Mouse (Mus musculus) hindbrain, embryonic 16.5 days (tissue): ENCODE data around the gene Nat8l. TPM values are rescaled to one million over a fixed set of nuclear protein-coding genes. Genes with fewer than 3 reads are reported as not detected.

ENCODE experiments used
- ATAC-seq: fragments of 200-750 bp; cut with Nextera tagmentation; 2 replicates; pipeline ENCODE4 v1.8.0; 2017; ENCODE audit warnings: moderate TSS enrichment, moderate library complexity
- H3K27ac ChIP-seq: fragments of 300-500 bp; sonication (generic); 2 replicates; pipeline ENCODE4 v1.5.1; 2014; ENCODE audit warnings: low read depth, mild to moderate bottlenecking, control low read depth, low read length, moderate library complexity
- H3K27me3 ChIP-seq: fragments of 300-500 bp; sonication (generic); replicated peaks from 2 replicates; pipeline ENCODE4 v1.6.1; 2014; ENCODE audit warnings: low read length; ENCODE audit not compliant: control insufficient read depth, insufficient read depth
- H3K36me3 ChIP-seq: fragments of 300-500 bp; sonication (generic); 2 replicates; pipeline ENCODE4 v1.6.1; 2014; ENCODE audit warnings: mild to moderate bottlenecking, low read length, moderate library complexity, mixed read lengths; ENCODE audit not compliant: control insufficient read depth, insufficient read depth
- H3K4me1 ChIP-seq: fragments of 300-500 bp; sonication (generic); 2 replicates; pipeline ENCODE4 v1.6.1; 2014; ENCODE audit warnings: low read depth, low read length; ENCODE audit not compliant: control insufficient read depth, insufficient read depth
- H3K4me2 ChIP-seq: fragments of 300-500 bp; sonication (generic); 2 replicates; pipeline ENCODE4 v1.6.1; 2014; ENCODE audit warnings: mild to moderate bottlenecking, low read length, control low read depth, moderate library complexity
- H3K4me3 ChIP-seq: fragments of 300-500 bp; sonication (generic); 2 replicates; pipeline ENCODE4 v1.5.1; 2014; ENCODE audit warnings: mild to moderate bottlenecking, low read length, control low read depth, moderate library complexity
- H3K9ac ChIP-seq: fragments of 300-500 bp; sonication (generic); 2 replicates; pipeline ENCODE4 v1.6.1; 2014; ENCODE audit warnings: low read depth, mild to moderate bottlenecking, control low read depth, low read length, moderate library complexity
- H3K9me3 ChIP-seq: fragments of 300-500 bp; sonication (generic); 2 replicates; pipeline ENCODE4 v1.6.1; 2014; ENCODE audit warnings: mild to moderate bottlenecking, low read length, moderate library complexity; ENCODE audit not compliant: control insufficient read depth
- WGBS: fragments of 180-500 bp; shearing (Covaris S2); extraction: QIAGEN DNeasy Blood & Tissue Kit; methylation state at CpG from one replicate; pipeline ENCODE4 v1.1.7; 2014; 5-methylcytosine and 5-hydroxymethylcytosine counted together
- polyA plus RNA-seq: library from polyadenylated mRNA; unstranded; fragments of >200 nt; fragmentation: Nextera tagmentation; extraction: Ambion mirVana; gene quantifications from 2 replicates; pipeline ENCODE4 v1.2.1, GENCODE M21; 2015

Nat8l gene
- polyA plus RNA-seq, 1 experiment from 2014 or later, result 5.1 TPM

DNA sequence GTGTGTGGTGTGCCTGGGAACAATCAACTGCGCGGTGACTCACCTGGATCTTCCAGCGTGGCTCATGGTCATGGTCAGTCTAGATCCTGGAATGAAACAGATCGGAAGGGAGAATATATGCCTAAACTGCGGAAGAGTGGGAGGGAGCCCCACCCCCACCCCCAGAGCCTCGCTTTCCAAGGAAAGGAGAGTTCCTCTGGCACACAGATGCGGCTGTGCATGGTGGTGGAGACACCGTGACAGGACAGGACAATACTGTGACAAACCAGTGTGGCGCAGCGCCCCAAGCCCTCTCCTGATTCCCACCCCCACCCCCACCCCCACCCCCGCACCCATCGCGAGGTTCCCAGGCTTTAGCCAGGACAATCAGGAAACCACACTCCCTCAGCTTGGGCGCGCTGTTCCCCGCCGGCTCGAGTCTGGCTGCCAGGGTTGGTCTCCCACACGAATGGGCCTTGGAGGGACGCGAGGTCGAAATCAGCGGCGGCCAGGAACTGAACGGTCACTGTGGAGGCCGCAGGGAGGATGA is 13.0 kb upstream of the Nat8l start:
- Histone ChIP-seq H3K4me3 (peak overlapping the region; percentile 92), H3K36me3 (peaks cover 2% of the 10 kb centered on the region; the same call in 1 of the 2 replicates), H3K27me3 (no peaks in the 10 kb centered on the region), H3K9ac (peak overlapping the region; percentile 97), H3K9me3 (no peaks in the 10 kb centered on the region), H3K4me2 (peak overlapping the region; percentile 88), H3K4me1 (peaks cover 27% of the 10 kb centered on the region), H3K27ac (peak overlapping the region; percentile 93)
- peak; percentile 61 for ATAC-seq
- 2% methylated on average over 26 of the region's 26 CpGs for WGBS

DNA sequence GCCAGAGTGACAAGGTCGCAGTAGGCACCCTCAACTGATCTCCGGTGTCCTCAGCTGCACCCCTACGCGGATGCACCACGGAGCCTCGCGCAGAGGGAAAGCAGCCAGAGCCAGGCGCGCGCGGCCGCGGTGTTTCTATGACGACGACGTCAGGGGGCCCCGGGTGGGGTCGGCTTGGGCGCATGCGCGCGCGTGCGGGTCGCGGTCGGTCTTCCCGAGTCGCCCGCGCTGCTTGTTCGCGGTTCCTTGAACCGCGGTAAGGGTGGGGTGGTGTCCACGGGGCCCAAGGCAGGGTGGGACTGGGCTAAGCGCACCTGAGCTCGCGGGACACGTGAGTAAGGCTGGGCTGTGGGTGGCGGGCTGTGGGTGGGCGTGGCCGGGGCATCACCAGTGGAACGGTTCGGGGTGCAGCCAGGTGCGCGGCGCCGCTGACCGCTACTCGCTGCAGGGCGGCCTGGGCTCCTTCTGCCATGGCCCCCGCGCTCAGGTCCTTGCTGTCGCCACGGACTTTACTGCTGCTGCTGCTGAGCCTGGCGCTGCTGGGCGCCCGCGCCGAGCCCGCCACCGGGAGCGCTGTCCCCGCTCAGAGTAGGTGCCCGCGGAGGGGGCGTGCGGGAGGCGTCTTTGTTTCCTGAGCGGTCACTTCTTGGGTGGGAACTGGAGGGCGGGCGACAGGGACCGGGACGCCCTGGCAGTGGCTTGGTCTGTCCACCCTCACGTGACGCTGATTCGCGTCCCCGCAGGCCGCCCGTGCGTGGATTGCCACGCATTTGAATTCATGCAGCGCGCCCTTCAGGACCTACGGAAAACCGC is 12.3 kb upstream of the Nat8l start, which contains the start of gene Gm1673:
Gene Gm1673, plus strand, starts transcription at position 125 of the 813 bp plus-strand sequence.
- peak; percentile 91 for ATAC-seq
- WGBS, result under 1% methylated on average over 80 of the region's 88 CpGs
- no peaks in the 10 kb centered on the region for H3K9me3 ChIP-seq
- H3K4me2 ChIP-seq, result peak within 1 kb of the TSS; percentile 88
- peak within 1 kb of the TSS; percentile 93 for H3K27ac ChIP-seq
- peak within 1 kb of the TSS; percentile 92 for H3K4me3 ChIP-seq
- H3K27me3 ChIP-seq, result no peaks in the 10 kb centered on the region
- peaks cover 2% of the 10 kb centered on the region; the same call in 1 of the 2 replicates for H3K36me3 ChIP-seq
- H3K4me1 ChIP-seq, result peaks cover 27% of the 10 kb centered on the region
- peak within 1 kb of the TSS; percentile 97 for H3K9ac ChIP-seq

DNA sequence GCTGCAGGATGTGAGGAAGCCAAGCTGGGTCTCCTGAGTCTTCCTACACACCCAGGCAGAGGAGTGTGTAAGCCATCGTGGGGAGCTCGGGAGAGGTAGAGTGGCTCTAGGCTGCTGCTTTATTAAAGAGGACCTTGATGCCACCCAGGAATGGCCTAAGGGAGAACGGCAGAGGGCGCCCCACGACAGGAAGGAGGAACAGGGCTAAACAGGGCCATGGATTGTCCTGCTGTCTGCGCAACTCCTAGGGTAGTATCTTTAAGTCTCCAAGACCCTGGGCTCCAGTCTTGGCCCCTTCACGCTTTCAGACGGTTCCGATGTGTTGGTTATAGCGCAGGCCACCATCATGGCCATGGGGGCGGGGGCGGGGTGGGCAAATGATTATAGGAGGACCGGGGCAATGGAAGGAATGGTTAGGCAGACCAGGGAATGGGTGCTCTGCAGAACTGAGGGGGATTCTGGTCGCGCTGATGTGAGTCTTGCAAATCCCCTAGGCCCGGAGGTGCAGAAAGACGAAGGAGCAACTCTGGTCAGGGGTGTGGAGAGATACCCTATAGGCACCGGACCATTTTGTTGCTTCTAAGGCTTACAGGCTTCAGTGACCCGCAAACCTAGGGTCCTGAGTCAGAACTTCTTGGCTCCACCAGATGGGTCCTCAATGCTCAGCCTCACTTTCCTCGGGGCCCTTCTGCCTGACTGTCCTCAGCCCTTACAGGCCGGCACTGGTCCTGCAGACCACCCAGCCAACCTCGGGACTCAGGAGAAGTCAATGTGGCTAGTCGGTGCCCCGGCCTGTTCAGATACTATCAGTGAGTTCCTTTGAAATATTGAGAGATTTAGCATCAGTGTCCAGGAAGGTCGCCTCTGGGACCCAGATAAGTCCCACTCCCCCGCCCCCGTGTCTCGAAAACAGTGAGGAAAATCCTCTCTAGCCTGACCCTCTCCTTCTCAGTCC is 836 bp upstream of the Nat8l start:
- Histone ChIP-seq H3K9me3 (no peaks in the 10 kb centered on the region), H3K4me1 (peaks cover 32% of the 10 kb centered on the region), H3K9ac (peak overlapping the region; percentile 89), H3K4me3 (peak overlapping the region; percentile 70), H3K36me3 (no peaks in the 10 kb centered on the region), H3K27me3 (no peaks in the 10 kb centered on the region), H3K27ac (peak overlapping the region; percentile 93), H3K4me2 (peak overlapping the region; percentile 93)
- 27% methylated on average over 28 of the region's 28 CpGs for WGBS
- ATAC-seq, result no peak

DNA sequence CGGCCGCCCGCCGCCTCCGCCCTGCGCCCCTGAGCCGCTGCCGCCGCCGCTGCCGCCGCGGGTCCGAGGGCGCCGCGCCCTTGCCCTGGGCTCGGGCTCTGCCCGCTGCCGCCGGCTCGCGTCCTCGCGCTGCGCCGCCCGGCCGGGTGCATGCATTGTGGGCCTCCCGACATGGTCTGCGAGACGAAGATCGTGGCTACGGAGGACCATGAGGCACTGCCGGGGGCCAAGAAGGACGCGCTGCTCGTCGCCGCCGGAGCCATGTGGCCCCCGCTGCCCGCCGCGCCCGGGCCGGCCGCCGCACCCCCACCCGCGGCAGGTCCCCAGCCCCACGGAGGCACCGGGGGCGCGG is 886 bp downstream of the Nat8l start:
- peaks cover 32% of the 10 kb centered on the region for H3K4me1 ChIP-seq
- peak overlapping the region; percentile 93 for H3K27ac ChIP-seq
- peak overlapping the region; percentile 93 for H3K4me2 ChIP-seq
- H3K4me3 ChIP-seq, result peak overlapping the region; percentile 70
- peaks cover 6% of the 10 kb centered on the region for H3K36me3 ChIP-seq
- no peaks in the 10 kb centered on the region for H3K27me3 ChIP-seq
- WGBS, result 1% methylated on average over 26 of the region's 55 CpGs
- H3K9me3 ChIP-seq, result no peaks in the 10 kb centered on the region
- no peak for ATAC-seq
- H3K9ac ChIP-seq, result peak overlapping the region; percentile 89

DNA sequence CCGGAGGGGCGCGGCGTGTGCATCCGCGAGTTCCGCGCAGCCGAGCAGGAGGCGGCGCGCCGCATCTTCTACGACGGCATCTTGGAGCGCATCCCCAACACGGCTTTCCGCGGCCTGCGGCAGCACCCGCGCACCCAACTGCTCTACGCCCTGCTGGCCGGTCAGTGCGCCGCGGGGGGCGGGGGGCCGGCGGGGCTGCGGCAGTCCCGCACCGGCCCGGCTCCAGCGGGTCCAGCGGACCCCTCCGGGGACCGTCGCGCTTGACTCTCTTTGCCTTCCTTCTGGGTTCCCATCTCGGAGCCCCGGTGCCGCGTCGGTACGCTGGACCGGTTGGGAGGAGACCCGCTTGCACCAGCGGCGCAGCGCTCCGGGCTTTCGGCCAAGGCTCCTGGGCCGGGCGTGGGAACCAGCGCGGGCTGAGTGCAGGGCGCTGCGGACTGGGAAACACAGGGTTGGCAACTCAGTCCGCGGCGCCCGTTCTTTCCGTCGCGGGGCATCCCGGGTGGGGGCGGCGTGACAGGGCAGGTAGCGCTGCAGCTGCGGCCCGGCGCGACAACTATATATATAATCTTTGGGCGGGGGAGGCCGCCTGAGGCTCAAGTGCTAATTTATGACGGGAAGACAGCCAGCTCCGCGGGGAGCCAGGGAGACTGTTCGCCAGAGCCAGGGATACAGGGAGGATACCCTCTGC is 1.4 kb downstream of the Nat8l start:
- peak overlapping the region; percentile 93 for H3K27ac ChIP-seq
- H3K4me1 ChIP-seq, result peaks cover 32% of the 10 kb centered on the region
- no peaks in the 10 kb centered on the region for H3K9me3 ChIP-seq
- H3K4me2 ChIP-seq, result peak overlapping the region; percentile 93
- peak overlapping the region; percentile 89 for H3K9ac ChIP-seq
- 0% methylated on average over 50 of the region's 80 CpGs for WGBS
- peak; percentile 12 for ATAC-seq
- peak overlapping the region; percentile 70 for H3K4me3 ChIP-seq
- peaks cover 8% of the 10 kb centered on the region for H3K36me3 ChIP-seq
- no peaks in the 10 kb centered on the region for H3K27me3 ChIP-seq

DNA sequence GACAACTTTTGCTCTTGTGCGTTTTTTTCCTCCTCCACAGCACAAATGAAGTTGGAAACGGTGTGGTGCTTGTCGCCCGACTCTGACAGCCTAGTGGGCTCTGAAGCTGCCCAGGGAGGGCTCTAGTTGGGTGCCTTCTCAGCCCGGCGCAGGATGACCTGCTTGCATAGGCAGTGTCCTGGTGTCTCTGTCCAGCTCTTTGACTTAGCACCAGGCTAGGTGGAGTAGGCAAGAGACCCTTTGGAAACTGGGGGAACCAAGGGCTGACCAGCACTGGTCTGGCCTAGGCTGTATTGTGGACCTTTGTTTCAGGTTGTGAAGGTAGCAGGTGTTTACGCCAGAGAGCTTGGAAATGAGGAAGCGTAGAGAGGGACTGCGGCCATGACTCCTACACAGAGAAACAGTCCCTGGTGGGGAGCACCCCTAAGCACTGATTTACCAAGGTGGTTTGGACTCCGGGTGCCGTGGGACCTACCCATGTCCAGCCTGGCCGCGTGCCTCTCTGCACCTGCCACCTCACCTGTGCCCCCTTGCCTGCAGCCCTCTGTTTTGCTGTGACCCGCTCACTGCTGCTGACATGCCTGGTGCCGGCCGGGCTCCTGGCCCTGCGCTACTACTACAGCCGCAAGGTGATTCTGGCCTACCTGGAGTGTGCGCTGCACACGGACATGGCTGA is 2.2 kb downstream of the Nat8l start:
- 69% methylated on average over 20 of the region's 20 CpGs for WGBS
- peak overlapping the region; percentile 93 for H3K4me2 ChIP-seq
- H3K36me3 ChIP-seq, result peaks cover 8% of the 10 kb centered on the region
- peak overlapping the region; percentile 89 for H3K9ac ChIP-seq
- H3K27ac ChIP-seq, result no peak overlapping the region; the same call in 1 of the 2 replicates
- no peak for ATAC-seq
- H3K4me1 ChIP-seq, result peaks cover 32% of the 10 kb centered on the region
- H3K9me3 ChIP-seq, result no peaks in the 10 kb centered on the region
- no peaks in the 10 kb centered on the region for H3K27me3 ChIP-seq
- H3K4me3 ChIP-seq, result peak overlapping the region; percentile 70

DNA sequence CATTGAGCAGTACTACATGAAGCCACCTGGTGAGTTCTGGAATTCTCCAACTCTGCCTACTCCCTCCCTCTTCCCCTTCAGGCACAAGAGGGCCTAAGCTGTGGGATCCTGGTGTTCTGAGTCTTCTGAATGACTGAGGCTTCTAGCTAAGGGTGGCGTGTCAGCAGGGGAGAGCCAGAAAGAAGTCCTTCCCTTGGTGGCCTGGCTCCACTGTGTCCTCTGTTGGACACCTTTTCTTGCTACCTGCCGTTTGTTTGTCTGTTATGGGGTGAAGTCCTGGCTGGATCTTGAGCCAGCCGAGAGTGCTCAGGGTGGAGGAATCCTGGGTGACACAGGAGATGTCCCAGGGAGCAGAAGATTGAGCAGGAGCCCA is 2.7 kb downstream of the Nat8l start:
- H3K4me1 ChIP-seq, result peaks cover 32% of the 10 kb centered on the region
- H3K27me3 ChIP-seq, result no peaks in the 10 kb centered on the region
- no peak for ATAC-seq
- peaks cover 10% of the 10 kb centered on the region for H3K36me3 ChIP-seq
- 91% methylated on average over 3 of the region's 3 CpGs for WGBS
- H3K9me3 ChIP-seq, result no peaks in the 10 kb centered on the region
- H3K9ac ChIP-seq, result peak overlapping the region; percentile 89; the same call in 1 of the 2 replicates
- H3K27ac ChIP-seq, result no peak overlapping the region
- peak overlapping the region; percentile 70 for H3K4me3 ChIP-seq
- peak overlapping the region; percentile 93 for H3K4me2 ChIP-seq

DNA sequence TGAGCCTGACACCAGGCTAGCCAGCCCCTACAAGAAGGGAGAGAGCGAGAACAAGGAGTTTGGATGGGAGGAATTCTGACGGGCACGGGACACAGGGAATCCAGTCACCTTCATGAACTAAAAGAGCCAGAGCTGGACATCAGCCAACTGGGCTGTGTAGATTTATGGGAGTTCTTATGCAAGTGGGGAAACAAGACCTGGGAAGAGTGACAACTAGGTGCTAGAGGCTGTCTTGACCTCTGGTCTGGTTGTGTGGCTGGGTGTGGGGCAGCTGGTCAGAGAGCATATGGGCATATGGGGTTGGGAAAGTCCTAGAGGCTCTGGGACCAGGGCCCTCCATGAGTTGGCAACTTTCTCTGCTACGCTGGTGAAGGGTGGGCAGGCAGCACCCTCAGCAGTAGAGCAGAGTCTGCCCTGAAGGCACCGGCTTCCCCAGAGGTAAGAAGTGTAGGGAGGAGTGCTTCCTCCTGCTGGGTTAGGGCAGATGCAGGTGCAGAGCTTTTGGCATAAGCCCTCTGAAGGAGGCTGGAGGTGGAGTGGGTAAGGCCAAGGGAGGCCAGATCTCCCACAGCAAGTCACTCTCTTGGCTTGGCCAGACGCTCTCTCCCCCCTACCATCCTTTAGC is 3.8 kb downstream of the Nat8l start:
- no peak for ATAC-seq
- peaks cover 10% of the 10 kb centered on the region for H3K36me3 ChIP-seq
- H3K9me3 ChIP-seq, result no peaks in the 10 kb centered on the region
- no peak overlapping the region for H3K4me3 ChIP-seq
- H3K27ac ChIP-seq, result no peak overlapping the region
- WGBS, result 75% methylated on average over 6 of the region's 6 CpGs
- no peaks in the 10 kb centered on the region for H3K27me3 ChIP-seq
- peak overlapping the region; percentile 93 for H3K4me2 ChIP-seq
- H3K4me1 ChIP-seq, result peaks cover 32% of the 10 kb centered on the region
- H3K9ac ChIP-seq, result no peak overlapping the region
